Mouse (Mus musculus) spleen, postnatal 14 days (tissue): ENCODE data around the gene Rgsl1.
"Not testable (repeated sequence)": the region's sequence is repeated elsewhere in the genome, so short reads cannot be mapped to it uniquely, and the experiment has no call there.

Experiments used
- DNase-seq, 2 experiments: peaks; one replicate each; pipeline ENCODE4 v3.0.0; 2021 to 2022; ENCODE audit warnings: low spot score in 2 of 2

Gene Rgsl1

GRCm38 (mm10) chr1:153776257-153776656 is 67.7 kb downstream of the Rgsl1 start:
- DNase-seq: no peak

GRCm38 (mm10) chr1:153775174-153775573 is 68.8 kb downstream of the Rgsl1 start:
- no peak for DNase-seq

GRCm38 (mm10) chr1:153770776-153771167 is 73.2 kb downstream of the Rgsl1 start:
- DNase-seq: no peak

- no peak for DNase-seq
Measured at GRCm38 (mm10) chr1:153769998-153770775, 73.8 kb downstream of the Rgsl1 start.

- not testable (repeated sequence) for DNase-seq
Measured at GRCm38 (mm10) chr1:153769571-153769970, 74.4 kb downstream of the Rgsl1 start.

GRCm38 (mm10) chr1:153768465-153768864 is 75.5 kb downstream of the Rgsl1 start:
- DNase-seq: no peak

- no peak for DNase-seq
Measured at GRCm38 (mm10) chr1:153767281-153767680, 76.7 kb downstream of the Rgsl1 start.

GRCm38 (mm10) chr1:153766298-153766697 is 77.6 kb downstream of the Rgsl1 start:
- DNase-seq: no peak

- no peak for DNase-seq
Measured at GRCm38 (mm10) chr1:153764136-153764535, 79.8 kb downstream of the Rgsl1 start.

- DNase-seq: no peak
Measured at GRCm38 (mm10) chr1:153753725-153754464, 90.0 kb downstream of the Rgsl1 start.

- no peak for DNase-seq
Measured at GRCm38 (mm10) chr1:153752521-153752920, 91.4 kb downstream of the Rgsl1 start.

- DNase-seq: peak in 1 of 2 experiments; percentile 35
Measured at GRCm38 (mm10) chr1:153751763-153752301, 92.1 kb downstream of the Rgsl1 start.

GRCm38 (mm10) chr1:153750054-153750453 is 93.9 kb downstream of the Rgsl1 start:
- no peak for DNase-seq

- DNase-seq: peak; percentile 43 to 62
Measured at GRCm38 (mm10) chr1:153749211-153749801, 94.6 kb downstream of the Rgsl1 start, which contains the start of gene Rnasel. Gene Rnasel, plus strand, starts transcription at chr1:153749426.

- peak; percentile 33 to 58 for DNase-seq
Measured at GRCm38 (mm10) chr1:153748549-153748948, 95.4 kb downstream of the Rgsl1 start.

- DNase-seq: no peak
Measured at GRCm38 (mm10) chr1:153747861-153748530, 95.9 kb downstream of the Rgsl1 start.

GRCm38 (mm10) chr1:153746728-153747127 is 97.2 kb downstream of the Rgsl1 start:
- peak; percentile 38 to 75 for DNase-seq

- no peak for DNase-seq
Measured at GRCm38 (mm10) chr1:153746119-153746670, 97.7 kb downstream of the Rgsl1 start.

GRCm38 (mm10) chr1:153742374-153743155 is 101.4 kb downstream of the Rgsl1 start:
- peak; percentile 40 to 75 for DNase-seq

- DNase-seq: no peak
Measured at GRCm38 (mm10) chr1:153741551-153742316, 102.2 kb downstream of the Rgsl1 start.
